Mouse (Mus musculus): ENCODE measurements around the gene Tmem232. TPM values are rescaled to one million over a fixed set of nuclear protein-coding genes. Genes with fewer than 3 reads are reported as not detected.

The Tmem232 gene
- total RNA-seq (2023): not detected

GRCm38 (mm10) chr17:65540441-65541272 is at the start of gene Tmem232:
TSS of gene Tmem232 (minus strand) at chr17:65540782.

Other genes with a start within 250 kb of the Tmem232 start
- 68.3 TPM for gene Vapa, start 72.8 kb upstream of the Tmem232 start, total RNA-seq (2023)
- not detected for gene Txndc2, start 101.4 kb upstream of the Tmem232 start, total RNA-seq (2023)
- gene Rab31, start 232.0 kb upstream of the Tmem232 start, total RNA-seq (2023): 2.4 TPM
- gene Ppp4r1, start 241.8 kb upstream of the Tmem232 start, total RNA-seq (2023): 70.6 TPM

Measured in CD8-positive naive resting alpha-beta T cell, adult 57 days (primary cell).